Mouse (Mus musculus) cerebellum, adult 11-12 months (tissue): ENCODE measurements around the gene Rangrf.
"Not testable (repeated sequence)": the region's sequence is repeated elsewhere in the genome, so short reads cannot be mapped to it uniquely, and the experiment has no call there.

Experiments
- DNase-seq: peaks from one replicate; pipeline ENCODE4 v3.0.0; 2022

The Rangrf gene

GRCm38 (mm10) chr11:68975601-68976000 lies 616 bp upstream of the Rangrf start:
- DNase-seq, result no peak

GRCm38 (mm10) chr11:68974059-68974450 lies 930 bp downstream of the Rangrf start:
- DNase-seq, result no peak

- peak; percentile 83 for DNase-seq
These were observed 1.5 kb downstream of the Rangrf start for GRCm38 (mm10) chr11:68973250-68974058.

GRCm38 (mm10) chr11:68970232-68970631 lies 4.8 kb downstream of the Rangrf start:
- DNase-seq, result no peak

- peak; percentile 57 for DNase-seq
These were observed 6.2 kb downstream of the Rangrf start for GRCm38 (mm10) chr11:68968752-68969151.

GRCm38 (mm10) chr11:68967337-68968282 lies 7.4 kb downstream of the Rangrf start, which contains the start of gene Slc25a35:
Slc25a35 (plus strand) TSS chr11:68968131.
- peak; percentile 93 for DNase-seq

GRCm38 (mm10) chr11:68966554-68966953 lies 8.4 kb downstream of the Rangrf start:
- no peak for DNase-seq

- DNase-seq, result no peak
These were observed 9.1 kb downstream of the Rangrf start for GRCm38 (mm10) chr11:68965845-68966244.

GRCm38 (mm10) chr11:68965050-68965449 lies 9.9 kb downstream of the Rangrf start:
- no peak for DNase-seq

GRCm38 (mm10) chr11:68963405-68963804 lies 11.6 kb downstream of the Rangrf start:
- no peak for DNase-seq

- not testable (repeated sequence) for DNase-seq
These were observed 12.8 kb downstream of the Rangrf start for GRCm38 (mm10) chr11:68962159-68962558.

GRCm38 (mm10) chr11:68961596-68961995 lies 13.4 kb downstream of the Rangrf start:
- DNase-seq, result no peak

- no peak for DNase-seq
These were observed 17.0 kb downstream of the Rangrf start for GRCm38 (mm10) chr11:68957971-68958370.

GRCm38 (mm10) chr11:68957308-68957707 lies 17.7 kb downstream of the Rangrf start, which contains the start of gene Arhgef15:
Arhgef15 (minus strand) TSS chr11:68957480.
- no peak for DNase-seq

- DNase-seq, result no peak
These were observed 18.3 kb downstream of the Rangrf start for GRCm38 (mm10) chr11:68956697-68957096.

GRCm38 (mm10) chr11:68956107-68956506 lies 18.9 kb downstream of the Rangrf start:
- DNase-seq, result no peak

GRCm38 (mm10) chr11:68955473-68955872 lies 19.5 kb downstream of the Rangrf start:
- no peak for DNase-seq

GRCm38 (mm10) chr11:68954408-68954807 lies 20.6 kb downstream of the Rangrf start:
- DNase-seq, result peak; percentile 13

- DNase-seq, result no peak
These were observed 21.1 kb downstream of the Rangrf start for GRCm38 (mm10) chr11:68953903-68954302.

- peak; percentile 77 for DNase-seq
These were observed 27.4 kb downstream of the Rangrf start for GRCm38 (mm10) chr11:68947542-68947993.

- peak; percentile 57 for DNase-seq
These were observed 28.1 kb downstream of the Rangrf start for GRCm38 (mm10) chr11:68946806-68947440.

GRCm38 (mm10) chr11:68946001-68946400 lies 29.0 kb downstream of the Rangrf start:
- no peak for DNase-seq

- no peak for DNase-seq
These were observed 29.7 kb downstream of the Rangrf start for GRCm38 (mm10) chr11:68945245-68945644.
